Mouse (Mus musculus): ENCODE measurements around the gene Preb. TPM values are rescaled to one million over a fixed set of nuclear protein-coding genes. Genes with fewer than 3 reads are reported as not detected.

Preb gene
- total RNA-seq, 1 experiment from 2014 or later, result 56.5 TPM

DNA sequence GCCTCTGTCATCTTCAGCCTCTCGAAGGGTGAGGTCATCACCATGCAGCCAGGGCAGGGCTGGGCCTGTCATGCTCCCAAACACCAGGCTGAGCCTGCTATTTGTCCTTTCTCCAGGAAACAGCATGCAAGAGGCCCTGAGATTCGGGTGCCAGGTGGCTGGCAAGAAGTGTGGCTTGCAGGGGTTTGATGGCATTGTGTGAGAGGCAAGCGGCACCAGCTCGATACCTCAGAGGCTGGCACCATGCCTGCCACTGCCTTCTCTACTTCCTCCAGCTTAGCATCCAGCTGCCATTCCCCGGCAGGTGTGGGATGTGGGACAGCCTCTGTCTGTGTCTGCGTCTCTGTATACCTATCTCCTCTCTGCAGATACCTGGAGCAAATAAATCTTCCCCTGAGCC is 29.3 kb downstream of the Preb start:
- ATAC-seq (replicated peaks in 1 of 2; ENCODE audit: insufficient read depth in 1 of 2, low FRiP score in 2 of 2, low TSS enrichment in 1 of 2, low read depth in 1 of 2, poor library complexity in 2 of 2, severe bottlenecking in 2 of 2), result no peak

DNA sequence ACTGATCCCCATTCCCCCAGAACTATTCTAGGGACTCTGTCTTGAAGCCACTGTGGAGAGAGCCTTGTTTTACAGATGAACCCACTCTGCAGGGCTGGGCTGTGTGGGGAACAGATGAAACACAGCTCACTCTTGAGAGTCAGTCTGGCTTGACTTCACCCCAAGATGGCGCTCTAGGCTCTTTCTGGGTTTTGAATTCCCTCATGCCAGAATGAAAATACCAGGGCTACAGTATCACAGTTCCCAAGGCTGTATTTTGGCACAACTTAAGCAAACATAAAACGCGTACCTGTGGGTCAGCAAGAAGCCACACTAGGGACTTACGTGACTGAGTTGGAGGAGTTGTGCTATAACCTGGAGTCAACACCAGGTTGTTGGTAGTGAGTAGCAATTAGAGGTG is 30.0 kb downstream of the Preb start:
- peak; percentile 23 to 53; a peak in 3 of 4 replicates for ATAC-seq (replicated peaks in 1 of 2; ENCODE audit: insufficient read depth in 1 of 2, low FRiP score in 2 of 2, low TSS enrichment in 1 of 2, low read depth in 1 of 2, poor library complexity in 2 of 2, severe bottlenecking in 2 of 2)

DNA sequence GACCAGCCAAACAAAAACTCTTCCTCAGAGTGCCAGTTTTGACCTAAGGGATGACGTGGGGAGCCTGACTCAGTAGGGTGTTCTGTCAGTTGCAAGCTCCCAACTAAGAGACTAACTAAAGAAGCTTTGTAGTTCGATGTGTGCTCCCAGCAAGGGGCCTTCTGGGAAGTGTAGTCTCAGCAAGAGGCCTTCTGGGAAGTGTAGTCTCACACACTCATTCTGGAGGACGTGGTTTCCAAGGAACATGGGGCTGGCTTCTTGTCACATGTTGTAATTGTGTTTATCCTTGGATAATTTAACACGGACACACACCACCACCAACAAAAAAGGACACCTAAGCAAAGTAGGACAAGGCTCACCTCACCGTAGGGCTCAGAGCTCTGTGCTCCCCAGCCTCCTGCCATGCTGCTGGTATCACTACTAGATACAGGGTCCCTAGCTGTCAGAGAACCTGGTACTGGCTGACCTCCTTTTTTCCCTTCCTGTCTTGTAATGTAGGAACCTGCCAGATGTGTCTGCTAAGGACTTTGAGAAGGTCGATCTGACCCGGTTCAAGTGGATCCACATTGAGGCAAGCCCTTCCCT is 32.1 kb downstream of the Preb start:
- ATAC-seq (replicated peaks in 1 of 2; ENCODE audit: insufficient read depth in 1 of 2, low FRiP score in 2 of 2, low TSS enrichment in 1 of 2, low read depth in 1 of 2, poor library complexity in 2 of 2, severe bottlenecking in 2 of 2), result no peak

DNA sequence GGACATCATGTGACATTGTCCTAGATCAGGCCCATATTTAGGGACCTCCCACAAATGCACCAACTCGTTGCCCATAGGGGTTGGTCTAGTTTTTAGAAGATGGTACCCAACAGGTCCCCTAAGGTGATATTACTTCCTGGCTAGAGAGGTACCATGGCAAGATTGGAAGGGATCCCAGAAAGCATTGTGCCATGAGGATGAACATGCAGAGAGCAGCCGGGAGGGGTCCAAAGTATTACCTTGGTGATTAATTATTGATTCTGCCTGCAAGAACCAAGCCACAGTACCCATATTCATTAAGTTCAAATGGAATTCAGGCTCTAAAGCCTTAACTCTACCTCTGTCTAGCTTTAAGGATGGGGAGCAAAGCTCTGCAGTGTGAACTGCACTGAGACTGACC is 34.1 kb downstream of the Preb start:
- no peak for ATAC-seq (replicated peaks in 1 of 2; ENCODE audit: insufficient read depth in 1 of 2, low FRiP score in 2 of 2, low TSS enrichment in 1 of 2, low read depth in 1 of 2, poor library complexity in 2 of 2, severe bottlenecking in 2 of 2)

DNA sequence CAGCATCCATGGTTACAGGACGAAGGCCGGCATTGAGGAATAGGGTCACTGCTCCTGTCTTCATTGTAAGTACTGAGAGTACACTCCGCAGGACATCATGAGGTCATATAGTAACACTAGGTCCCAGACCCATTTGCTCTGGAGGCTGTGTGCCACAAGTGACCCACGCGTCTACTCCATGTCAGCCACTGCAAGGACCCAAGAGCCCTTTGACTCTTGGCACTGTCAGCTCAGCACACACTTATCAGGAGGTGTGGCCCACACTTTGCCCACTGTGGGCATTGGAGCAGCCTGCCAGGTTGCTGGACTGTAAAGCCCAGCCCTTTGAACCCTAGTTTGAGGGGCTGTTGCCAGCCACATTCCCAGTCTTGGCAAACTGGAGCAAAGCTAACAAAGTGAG is 34.9 kb downstream of the Preb start:
- no peak for ATAC-seq (replicated peaks in 1 of 2; ENCODE audit: insufficient read depth in 1 of 2, low FRiP score in 2 of 2, low TSS enrichment in 1 of 2, low read depth in 1 of 2, poor library complexity in 2 of 2, severe bottlenecking in 2 of 2)

DNA sequence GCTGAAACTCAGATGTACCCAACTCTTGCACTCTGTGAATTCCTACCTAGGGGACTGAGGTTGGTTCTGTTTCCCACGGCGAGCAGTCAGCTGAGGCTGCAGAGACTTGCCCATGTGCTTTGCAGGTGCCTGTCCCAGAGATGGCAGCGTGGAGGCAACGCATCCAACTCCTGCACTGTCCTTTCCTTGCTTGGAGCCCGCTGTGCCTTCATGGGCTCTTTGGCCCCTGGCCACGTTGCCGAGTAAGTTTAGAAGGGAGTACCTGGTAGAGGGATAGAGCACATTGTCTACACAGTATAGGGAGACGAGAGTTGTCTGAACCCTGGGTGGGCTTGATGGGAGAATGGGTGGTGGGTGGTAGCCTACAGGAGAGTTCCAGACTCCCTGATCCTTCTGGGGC is 35.5 kb downstream of the Preb start:
- ATAC-seq (replicated peaks in 1 of 2; ENCODE audit: insufficient read depth in 1 of 2, low FRiP score in 2 of 2, low TSS enrichment in 1 of 2, low read depth in 1 of 2, poor library complexity in 2 of 2, severe bottlenecking in 2 of 2), result no peak

DNA sequence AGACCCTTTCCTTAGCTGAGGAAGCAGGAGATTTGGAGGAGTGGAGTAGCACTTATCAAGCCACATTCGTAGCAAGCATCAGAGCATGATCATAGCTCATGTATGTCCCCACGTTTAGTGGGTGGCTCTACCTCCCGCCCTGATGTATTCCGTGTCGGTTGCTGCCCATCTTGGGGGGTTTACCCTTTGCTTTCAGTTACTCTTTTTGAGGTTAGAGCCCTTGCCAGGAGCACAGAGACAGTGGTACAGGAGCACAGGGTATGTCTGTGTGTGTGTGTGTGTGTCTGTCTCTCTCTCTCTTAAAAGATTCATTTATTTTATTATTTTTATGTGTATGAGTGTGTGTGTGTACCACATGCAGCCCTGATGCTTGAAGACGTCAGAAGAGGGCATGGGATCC is 37.0 kb downstream of the Preb start:
- no peak for ATAC-seq (replicated peaks in 1 of 2; ENCODE audit: insufficient read depth in 1 of 2, low FRiP score in 2 of 2, low TSS enrichment in 1 of 2, low read depth in 1 of 2, poor library complexity in 2 of 2, severe bottlenecking in 2 of 2)

DNA sequence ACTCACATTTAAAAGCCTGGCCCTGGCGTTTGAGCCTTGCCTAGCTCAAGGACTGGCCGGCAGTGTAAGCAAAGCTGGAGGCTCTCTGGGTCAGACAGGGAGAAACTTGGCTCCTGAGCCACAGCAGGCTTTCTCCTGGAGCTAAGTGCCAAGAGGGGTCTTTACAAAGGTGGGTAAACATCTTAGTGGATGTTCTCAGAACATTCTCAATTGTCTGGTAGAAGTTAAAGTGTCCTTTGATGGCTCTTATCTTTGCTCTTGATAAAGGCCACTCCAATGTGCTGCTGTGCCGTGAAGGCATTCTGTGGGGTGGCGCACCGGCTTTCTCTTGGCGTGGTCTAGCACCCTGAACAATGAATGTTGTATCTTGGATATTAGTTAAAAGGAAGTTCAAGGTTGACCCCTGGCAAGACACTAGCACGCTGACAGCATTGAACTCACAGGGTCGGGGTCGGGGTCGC is 37.5 kb downstream of the Preb start:
- no peak for ATAC-seq (replicated peaks in 1 of 2; ENCODE audit: insufficient read depth in 1 of 2, low FRiP score in 2 of 2, low TSS enrichment in 1 of 2, low read depth in 1 of 2, poor library complexity in 2 of 2, severe bottlenecking in 2 of 2)

DNA sequence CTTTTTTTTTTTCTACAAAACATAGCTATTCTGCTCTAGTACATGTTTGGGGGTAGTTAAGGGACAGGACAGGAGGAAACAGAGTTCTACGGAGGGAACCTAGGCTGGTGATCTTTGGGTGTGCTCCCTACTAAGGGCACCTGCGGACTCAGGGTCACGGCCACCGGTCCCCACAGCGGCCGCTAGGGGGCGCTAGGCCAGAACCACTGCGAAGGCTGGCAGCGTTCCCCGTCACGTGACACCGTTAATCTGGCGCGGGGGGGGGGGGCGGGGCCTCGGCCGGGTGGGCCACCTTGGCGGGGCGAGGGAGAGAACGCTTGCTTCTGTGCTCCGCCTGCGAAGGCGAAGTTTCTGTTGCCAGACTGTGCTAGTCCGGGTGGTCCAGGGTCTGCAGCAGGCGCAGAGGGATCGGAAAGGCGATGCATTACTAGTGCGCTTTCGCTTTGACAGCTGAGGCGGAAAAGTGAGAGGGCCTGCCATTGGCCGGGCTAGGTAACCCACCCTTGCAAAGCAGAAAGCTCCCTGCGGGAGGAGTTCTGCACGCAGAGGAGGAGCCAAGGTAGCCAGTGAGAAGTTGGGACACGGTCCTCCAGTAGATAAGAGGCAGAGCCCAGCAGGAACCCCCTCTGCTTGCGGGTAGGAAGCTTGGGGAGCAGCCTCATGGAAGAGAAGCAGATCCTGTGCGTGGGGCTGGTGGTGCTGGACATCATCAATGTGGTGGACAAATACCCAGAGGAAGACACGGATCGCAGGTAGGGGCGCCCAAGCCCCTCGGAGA is 38.7 kb downstream of the Preb start, which contains the start of gene Khk:
Khk (plus strand) TSS at position 176 of the 778 bp plus-strand sequence.
- ATAC-seq (replicated peaks in 1 of 2; ENCODE audit: insufficient read depth in 1 of 2, low FRiP score in 2 of 2, low TSS enrichment in 1 of 2, low read depth in 1 of 2, poor library complexity in 2 of 2, severe bottlenecking in 2 of 2), result peak; percentile 90 to 95

DNA sequence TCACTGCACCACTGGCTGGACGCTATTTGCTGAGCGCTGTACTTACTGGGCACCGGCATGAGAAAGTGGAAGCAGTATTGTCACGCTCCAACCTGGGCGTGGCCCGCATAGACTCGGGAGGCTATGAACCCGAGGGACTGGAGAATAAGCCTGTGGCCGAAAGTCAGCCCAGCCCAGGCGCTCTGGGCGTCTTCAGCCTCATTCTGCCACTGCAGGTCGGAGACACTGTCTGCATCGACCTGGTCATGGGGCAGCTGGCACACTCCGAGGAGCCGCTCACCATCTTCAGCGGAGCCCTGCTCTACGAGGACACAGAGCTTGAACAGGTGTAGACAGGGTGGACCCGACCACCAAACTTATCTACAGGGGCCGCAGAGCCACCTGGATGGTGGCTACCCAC is 39.5 kb downstream of the Preb start:
- ATAC-seq (replicated peaks in 1 of 2; ENCODE audit: insufficient read depth in 1 of 2, low FRiP score in 2 of 2, low TSS enrichment in 1 of 2, low read depth in 1 of 2, poor library complexity in 2 of 2, severe bottlenecking in 2 of 2), result no peak

DNA sequence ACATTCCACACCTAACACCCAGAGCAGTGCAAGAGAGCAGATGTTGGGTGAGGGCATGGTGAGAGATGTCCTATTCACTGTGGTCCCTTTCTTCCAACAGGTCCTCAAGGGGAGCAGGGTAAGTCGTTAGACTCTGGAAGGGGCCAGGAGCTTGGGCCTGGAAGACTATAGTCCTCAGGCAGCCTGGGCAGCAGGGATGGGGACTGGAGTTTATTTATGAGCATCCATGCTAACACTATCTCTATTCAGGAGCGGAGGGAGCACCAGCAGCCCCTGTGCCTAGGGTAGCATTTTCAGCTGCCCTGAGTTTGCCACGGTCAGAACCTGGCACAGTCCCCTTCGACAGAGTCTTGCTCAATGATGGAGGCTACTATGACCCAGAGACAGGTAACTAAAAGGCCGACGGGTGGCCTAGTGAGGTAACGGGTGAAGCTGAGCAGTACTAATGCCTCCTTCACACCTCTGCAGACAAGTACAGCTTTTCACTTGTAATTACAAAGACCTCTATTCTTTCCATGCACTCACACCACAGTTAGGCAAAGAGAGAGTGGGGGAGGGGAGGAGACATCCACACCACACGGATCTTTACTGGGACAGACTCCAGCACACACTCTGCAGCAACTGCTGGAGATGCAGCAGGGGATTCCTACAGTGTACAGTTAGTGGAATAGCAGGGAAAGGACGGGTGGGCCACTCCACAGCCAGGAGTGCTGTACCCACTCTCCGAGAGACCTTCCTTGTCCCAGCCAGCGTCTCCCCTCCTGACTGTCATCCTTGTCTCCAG is 40.1 kb downstream of the Preb start:
- ATAC-seq (replicated peaks in 1 of 2; ENCODE audit: insufficient read depth in 1 of 2, low FRiP score in 2 of 2, low TSS enrichment in 1 of 2, low read depth in 1 of 2, poor library complexity in 2 of 2, severe bottlenecking in 2 of 2), result no peak

DNA sequence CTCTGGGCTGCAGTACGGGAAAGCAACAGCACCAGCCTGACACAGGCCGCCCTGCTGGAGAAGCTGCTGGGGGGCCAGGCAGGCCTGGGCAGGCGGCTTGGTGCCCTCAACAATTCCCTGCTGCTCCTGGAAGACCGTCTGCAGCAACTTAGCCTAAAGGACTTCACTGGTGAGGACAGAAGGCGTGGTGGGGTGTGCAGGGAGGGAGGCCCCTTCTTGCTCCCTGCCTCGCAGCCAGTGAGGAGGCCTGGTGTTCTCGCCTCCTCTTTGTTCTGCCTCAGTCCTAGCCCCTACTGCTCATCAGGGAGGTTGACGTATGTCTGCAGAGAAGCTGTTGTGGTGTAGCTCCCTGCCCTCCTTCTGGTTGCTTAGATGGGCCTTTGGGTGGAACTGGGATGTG is 41.5 kb downstream of the Preb start:
- no peak for ATAC-seq (replicated peaks in 1 of 2; ENCODE audit: insufficient read depth in 1 of 2, low FRiP score in 2 of 2, low TSS enrichment in 1 of 2, low read depth in 1 of 2, poor library complexity in 2 of 2, severe bottlenecking in 2 of 2)

DNA sequence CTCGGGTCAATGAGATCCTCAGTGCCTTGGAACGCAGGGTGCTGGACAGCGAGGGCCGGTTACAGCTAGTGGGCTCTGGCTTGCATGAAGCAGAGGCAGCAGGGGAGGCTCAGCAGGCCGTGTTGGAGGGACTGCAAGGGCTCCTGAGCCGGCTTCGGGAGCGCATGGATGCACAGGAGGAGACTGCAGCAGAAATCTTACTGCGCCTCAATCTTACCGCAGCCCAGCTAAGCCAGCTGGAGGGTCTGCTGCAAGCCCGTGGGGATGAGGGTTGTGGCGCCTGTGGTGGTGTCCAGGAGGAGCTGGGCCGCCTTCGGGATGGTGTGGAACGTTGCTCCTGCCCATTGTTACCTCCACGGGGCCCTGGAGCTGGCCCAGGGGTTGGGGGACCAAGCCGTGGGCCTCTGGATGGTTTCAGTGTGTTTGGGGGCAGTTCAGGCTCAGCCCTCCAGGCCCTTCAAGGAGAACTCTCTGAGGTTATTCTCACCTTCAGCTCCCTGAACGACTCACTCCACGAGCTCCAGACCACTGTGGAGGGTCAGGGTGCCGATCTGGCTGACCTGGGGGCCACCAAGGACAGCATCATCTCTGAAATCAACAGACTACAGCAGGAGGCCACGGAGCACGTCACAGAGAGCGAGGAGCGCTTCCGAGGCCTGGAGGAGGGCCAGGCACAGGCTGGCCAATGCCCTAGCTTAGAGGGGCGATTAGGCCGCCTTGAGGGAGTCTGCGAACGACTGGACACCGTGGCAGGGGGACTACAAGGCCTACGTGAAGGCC is 42.1 kb downstream of the Preb start:
- no peak for ATAC-seq (replicated peaks in 1 of 2; ENCODE audit: insufficient read depth in 1 of 2, low FRiP score in 2 of 2, low TSS enrichment in 1 of 2, low read depth in 1 of 2, poor library complexity in 2 of 2, severe bottlenecking in 2 of 2)

DNA sequence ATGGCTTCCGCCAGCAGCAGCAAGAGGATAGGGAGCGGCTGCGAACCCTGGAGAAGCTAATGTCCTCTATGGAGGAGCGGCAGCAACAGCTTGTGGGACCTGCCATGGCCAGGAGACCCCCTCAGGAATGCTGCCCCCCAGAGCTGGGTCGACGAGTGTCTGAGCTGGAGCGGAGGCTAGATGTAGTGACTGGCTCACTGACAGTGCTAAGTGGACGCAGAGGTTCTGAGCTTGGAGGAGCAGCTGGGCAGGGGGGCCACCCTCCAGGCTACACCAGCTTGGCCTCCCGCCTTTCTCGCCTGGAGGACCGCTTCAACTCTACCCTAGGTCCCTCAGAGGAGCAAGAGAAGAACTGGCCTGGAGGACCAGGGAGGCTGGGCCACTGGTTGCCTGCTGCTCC is 42.8 kb downstream of the Preb start:
- ATAC-seq (replicated peaks in 1 of 2; ENCODE audit: insufficient read depth in 1 of 2, low FRiP score in 2 of 2, low TSS enrichment in 1 of 2, low read depth in 1 of 2, poor library complexity in 2 of 2, severe bottlenecking in 2 of 2), result no peak

DNA sequence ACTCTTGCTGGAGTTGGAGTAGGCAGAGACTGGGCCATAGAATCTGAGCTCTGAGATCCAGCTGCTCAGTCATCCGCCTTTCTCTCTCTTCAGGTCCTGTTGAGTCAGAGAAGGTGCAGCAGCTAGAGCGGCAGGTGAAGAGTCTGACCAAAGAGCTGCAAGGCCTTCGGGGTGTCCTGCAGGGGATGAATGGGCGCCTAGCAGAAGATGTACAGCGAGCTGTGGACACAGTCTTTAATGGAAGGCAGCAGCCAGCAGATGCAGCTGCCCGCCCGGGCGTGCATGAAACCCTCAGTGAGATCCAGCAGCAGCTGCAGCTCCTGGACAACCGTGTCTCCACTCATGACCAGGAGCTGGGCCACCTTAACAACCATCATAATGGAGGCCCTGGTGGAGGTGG is 43.3 kb downstream of the Preb start:
- ATAC-seq (replicated peaks in 1 of 2; ENCODE audit: insufficient read depth in 1 of 2, low FRiP score in 2 of 2, low TSS enrichment in 1 of 2, low read depth in 1 of 2, poor library complexity in 2 of 2, severe bottlenecking in 2 of 2), result no peak

DNA sequence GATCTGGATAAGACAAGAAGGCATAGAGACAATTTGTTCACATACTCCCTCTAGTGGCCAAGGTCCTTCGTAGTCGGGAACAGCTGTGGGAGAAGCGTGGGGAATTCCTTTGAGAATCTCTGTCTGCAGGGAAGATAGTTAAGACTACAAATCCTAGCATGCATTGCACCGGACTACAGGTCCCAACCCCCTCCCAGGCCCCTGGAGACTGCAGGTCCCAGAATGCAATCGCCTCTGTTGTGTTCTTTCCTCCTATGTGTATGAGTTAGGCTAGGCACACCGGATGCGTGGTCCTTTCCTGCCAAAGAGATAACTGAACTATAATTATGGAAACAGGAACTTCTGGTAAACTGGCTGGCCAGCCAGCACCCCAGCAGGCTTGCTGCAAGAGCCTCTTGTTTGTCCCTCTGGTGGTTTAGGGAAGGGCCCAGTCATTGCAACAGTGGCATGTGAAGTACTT is 44.2 kb downstream of the Preb start:
- ATAC-seq (replicated peaks in 1 of 2; ENCODE audit: insufficient read depth in 1 of 2, low FRiP score in 2 of 2, low TSS enrichment in 1 of 2, low read depth in 1 of 2, poor library complexity in 2 of 2, severe bottlenecking in 2 of 2), result peak; percentile 58 to 59

DNA sequence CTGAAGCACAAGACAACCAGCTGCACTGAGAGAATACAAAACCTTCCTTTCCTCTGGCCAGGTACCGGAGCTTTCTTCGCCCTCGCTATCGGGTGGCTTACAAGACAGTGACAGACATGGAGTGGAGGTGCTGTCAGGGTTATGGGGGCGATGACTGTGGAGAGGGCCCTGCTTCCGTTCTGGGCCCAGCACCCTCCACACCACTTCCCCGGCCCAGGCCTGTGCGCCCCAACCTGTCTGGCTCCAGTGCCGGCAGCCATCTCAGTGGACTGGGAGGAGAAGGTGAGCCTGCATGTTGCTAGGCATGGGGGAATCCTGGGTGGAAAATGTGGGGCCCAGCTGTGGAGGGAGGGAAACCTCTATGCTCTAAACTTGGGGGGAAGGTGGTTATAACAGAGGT is 44.7 kb downstream of the Preb start:
- no peak for ATAC-seq (replicated peaks in 1 of 2; ENCODE audit: insufficient read depth in 1 of 2, low FRiP score in 2 of 2, low TSS enrichment in 1 of 2, low read depth in 1 of 2, poor library complexity in 2 of 2, severe bottlenecking in 2 of 2)

Measured in hematopoietic stem cell, adult 5-6 weeks (primary cell).